Mouse (Mus musculus): ENCODE results near the gene AI593442. TPM values are rescaled to one million over a fixed set of nuclear protein-coding genes. Genes with fewer than 3 reads are reported as not detected.

Gene AI593442
- 1 to 10 TPM in 1 of 2 experiments, under 1 TPM in 1; 0.39 to 3.4 TPM for total RNA-seq (2021)
- long read RNA-seq, experiment 1 = 0 reads
- long read RNA-seq, experiment 2 = 0 reads

GRCm38 (mm10) chr9:52679362-52679947 is at the start of gene AI593442:
Gene AI593442, minus strand, starts transcription at chr9:52679780.
- DNase-seq (ENCODE audit: low spot score) = no peak

GRCm38 (mm10) chr9:52728806-52729205 is 49.2 kb upstream of the AI593442 start:
- no peak for DNase-seq (ENCODE audit: low spot score)

- no peak for DNase-seq (ENCODE audit: low spot score)
These were observed 43.0 kb upstream of the AI593442 start for GRCm38 (mm10) chr9:52722626-52723025.

GRCm38 (mm10) chr9:52719562-52719961 is 40.0 kb upstream of the AI593442 start:
- DNase-seq (ENCODE audit: low spot score) = no peak

GRCm38 (mm10) chr9:52680036-52680435 is 456 bp upstream of the AI593442 start:
- no peak for DNase-seq (ENCODE audit: low spot score)

- no peak for DNase-seq (ENCODE audit: low spot score)
These were observed 753 bp downstream of the AI593442 start for GRCm38 (mm10) chr9:52678839-52679215.

- no peak for DNase-seq (ENCODE audit: low spot score)
These were observed 1.3 kb downstream of the AI593442 start for GRCm38 (mm10) chr9:52678179-52678838.

GRCm38 (mm10) chr9:52676587-52676986 is 3.0 kb downstream of the AI593442 start:
- DNase-seq (ENCODE audit: low spot score) = no peak

GRCm38 (mm10) chr9:52675937-52676336 is 3.6 kb downstream of the AI593442 start:
- no peak for DNase-seq (ENCODE audit: low spot score)

- DNase-seq (ENCODE audit: low spot score) = no peak
These were observed 18.2 kb downstream of the AI593442 start for GRCm38 (mm10) chr9:52661422-52661821.

GRCm38 (mm10) chr9:52650341-52650951 is 29.1 kb downstream of the AI593442 start:
- no peak for DNase-seq (ENCODE audit: low spot score)

GRCm38 (mm10) chr9:52645312-52645711 is 34.3 kb downstream of the AI593442 start:
- DNase-seq (ENCODE audit: low spot score) = no peak

GRCm38 (mm10) chr9:52644626-52645025 is 35.0 kb downstream of the AI593442 start:
- no peak for DNase-seq (ENCODE audit: low spot score)

GRCm38 (mm10) chr9:52644156-52644555 is 35.4 kb downstream of the AI593442 start:
- DNase-seq (ENCODE audit: low spot score) = no peak

GRCm38 (mm10) chr9:52635991-52636390 is 43.6 kb downstream of the AI593442 start:
- DNase-seq (ENCODE audit: low spot score) = no peak

- no peak for DNase-seq (ENCODE audit: low spot score)
These were observed 55.7 kb downstream of the AI593442 start for GRCm38 (mm10) chr9:52623926-52624325.

Measured in gastrocnemius, adult 18-20 months (tissue).